In genomic region chr2:77200958-77201614, GRCm38 (mm10) we compare ENCODE assay signal across 13 mouse cellular contexts. TPM values are rescaled to one million over a fixed set of nuclear protein-coding genes. Genes with fewer than 3 reads are reported as not detected.
A peak's percentile ranks its signal among the peaks of the same experiment; 100 is the strongest.
DNase-seq lines count a peak whose midpoint lies in the region; ATAC-seq and TF ChIP-seq lines count a peak whose summit lies in the region.
"Had no signal": no experiment of that assay in that cellular context is flagged by ENCODE, and none has a peak within 500 bp of the region (broad histone marks: within the 10 kb centered on the region; RNA-seq: fewer than 3 reads in every experiment).

No protein-coding gene starts in this region.

- peak; percentile 71; the same call in 1 of the 2 replicates for ATAC-seq in liver, embryonic 16.5 days (ENCODE audit: low read depth)

- H3K9me3 ChIP-seq in liver, embryonic 16.5 days (replicated peaks; ENCODE audit: control insufficient read depth, low read length) = no peaks in the 10 kb centered on the region
- H3K9me3 ChIP-seq: embryonic facial prominence, embryonic 13.5 days; hindbrain, embryonic 13.5 days; kidney, embryonic 15.5 days had no signal

- no peak overlapping the region for H3K4me3 ChIP-seq in gastrocnemius, adult 2 months
- peak overlapping the region; percentile 19; the same call in 1 of the 2 replicates for H3K4me3 ChIP-seq in liver, embryonic 16.5 days (ENCODE audit: low read depth, low read length)
- H3K4me3 ChIP-seq: embryonic facial prominence, embryonic 13.5 days; hindbrain, embryonic 13.5 days; kidney, embryonic 15.5 days had no signal

- no peak overlapping the region for H3K9ac ChIP-seq in liver, embryonic 16.5 days (ENCODE audit: low read depth, low read length)
- H3K9ac ChIP-seq: embryonic facial prominence, embryonic 13.5 days; hindbrain, embryonic 13.5 days; kidney, embryonic 15.5 days had no signal

- no peaks in the 10 kb centered on the region for H3K27me3 ChIP-seq in liver, embryonic 16.5 days (ENCODE audit: control insufficient read depth, insufficient read depth, low read depth, low read length)
- H3K27me3 ChIP-seq: embryonic facial prominence, embryonic 13.5 days; hindbrain, embryonic 13.5 days; kidney, embryonic 15.5 days had no signal

- no peak for DNase-seq in gastrocnemius, adult 2 months
- no peak for DNase-seq in gastrocnemius, postnatal 14 days
- peak; percentile 77 for DNase-seq in 3T3-L1 (ENCODE audit: low read depth, low spot score)
- peak; percentile 52 for DNase-seq in brain, adult 2 months (ENCODE audit: low read depth, low spot score)
- no peak for DNase-seq in layer of hippocampus, adult 9-11 months
- no peak for DNase-seq in cerebellum, adult 11 months
- DNase-seq in cerebellum, adult 9-10 months = no peak
- DNase-seq: cerebellum, adult 11-12 months; thymus, postnatal 36 days had no signal

- peak overlapping the region; percentile 54; the same call in 1 of the 2 replicates for H3K27ac ChIP-seq in gastrocnemius, adult 2 months
- no peak overlapping the region for H3K27ac ChIP-seq in liver, embryonic 16.5 days (ENCODE audit: low read length)
- H3K27ac ChIP-seq: embryonic facial prominence, embryonic 13.5 days; kidney, embryonic 15.5 days had no signal

- TF ChIP-seq CTCF in gastrocnemius, adult 2 months (IDR thresholded peaks at IDR 0.05) = no peak

- WGBS in liver, embryonic 16.5 days (ENCODE audit: insufficient replicate concordance) = 76% methylated on average over 5 of the region's 5 CpGs

- no peaks in the 10 kb centered on the region for H3K36me3 ChIP-seq in liver, embryonic 16.5 days (ENCODE audit: control insufficient read depth, insufficient read depth)

- peak overlapping the region; percentile 18; the same call in 1 of the 2 replicates for H3K4me2 ChIP-seq in liver, embryonic 16.5 days (ENCODE audit: low read depth, low read length)
- H3K4me2 ChIP-seq: embryonic facial prominence, embryonic 13.5 days; hindbrain, embryonic 13.5 days; kidney, embryonic 15.5 days had no signal

- intact Hi-C loops in gastrocnemius, adult 2 months (cut with DNase I) = no loop called here
- intact Hi-C loops in gastrocnemius, postnatal 14 days (cut with DNase I; ENCODE audit: low total_unique reads) = loop anchor here (10.0 kb wide), 1 partner anchor 116 kb away; no protein-coding TSS in a partner anchor

- H3K4me1 ChIP-seq in liver, embryonic 16.5 days (ENCODE audit: control insufficient read depth, low read depth, low read length) = no peaks in the 10 kb centered on the region; the same call in 1 of the 2 replicates
- H3K4me1 ChIP-seq: embryonic facial prominence, embryonic 13.5 days; kidney, embryonic 15.5 days had no signal

RNA-seq across cellular contexts. Expression of gene Ccdc141, which starts 30.6 kb away (rescaled TPM):
- 1 to 10 TPM; 5.4 to 6.5 TPM for total RNA-seq in gastrocnemius, adult 2 months (2021)
- total RNA-seq in gastrocnemius, postnatal 14 days (2021) = 10 to 100 TPM; 26.7 to 35.0 TPM
- polyA plus RNA-seq in liver, embryonic 16.5 days (2015; fragmentation: Nextera tagmentation; extraction: Ambion mirVana) = 1.6 and 1.9 TPM in 2 replicates

Comparison
In these comparisons a context has a peak if more than half of its experiments do, and no peak if none do; other contexts are left out.
1. DNase-seq: peak in 3T3-L1 (single experiment) and brain, adult 2 months (single experiment); none in gastrocnemius, adult 2 months (single experiment), gastrocnemius, postnatal 14 days (single experiment), layer of hippocampus, adult 9-11 months (single experiment), cerebellum, adult 11 months (single experiment) and cerebellum, adult 9-10 months (single experiment).